ENCODE assay signal across 8 mouse cellular contexts in genomic region chr3:55152673-55153334, GRCm38 (mm10). TPM values are rescaled to one million over a fixed set of nuclear protein-coding genes. Genes with fewer than 3 reads are reported as not detected.
DNase-seq lines count a peak whose midpoint lies in the region; ATAC-seq and TF ChIP-seq lines count a peak whose summit lies in the region.
"Had no signal": no experiment of that assay in that cellular context is flagged by ENCODE, and none has a peak within 500 bp of the region (broad histone marks: within the 10 kb centered on the region; RNA-seq: fewer than 3 reads in every experiment).

No protein-coding gene starts in this region.

- H3K9me3 ChIP-seq in limb, embryonic 14.5 days (ENCODE audit: control insufficient read depth, low read length), result no peaks in the 10 kb centered on the region
- H3K9me3 ChIP-seq in limb, embryonic 10.5 days (replicated peaks), result no peaks in the 10 kb centered on the region
- no peaks in the 10 kb centered on the region for H3K9me3 ChIP-seq in midbrain, postnatal 0 days (ENCODE audit: low read length)

- peak; percentile 85 for DNase-seq in limb, embryonic 14.5 days (ENCODE audit: low spot score)
- no peak for DNase-seq in limb, embryonic 10.5 days (ENCODE audit: low spot score)
- peak; percentile 71 for DNase-seq in MN1 (ENCODE audit: low spot score)
- DNase-seq in embryo, embryonic 11 days, result peak; percentile 74
- peak; percentile 72 for DNase-seq in midbrain, postnatal 0 days (ENCODE audit: low spot score)
- no peak for DNase-seq in left cerebral cortex, postnatal 36 days (ENCODE audit: low spot score in 2 of 2)
- DNase-seq in frontal cortex, postnatal 25 days (ENCODE audit: low spot score in 2 of 2), result no peak
- DNase-seq: thymus, adult 18-20 months had no signal

- H3K4me1 ChIP-seq in limb, embryonic 14.5 days (ENCODE audit: control insufficient read depth, insufficient read depth, low read length), result peaks cover 3% of the 10 kb centered on the region; the same call in 1 of the 2 replicates
- peaks cover 13% of the 10 kb centered on the region for H3K4me1 ChIP-seq in limb, embryonic 10.5 days
- H3K4me1 ChIP-seq in midbrain, postnatal 0 days (ENCODE audit: insufficient read depth, low read length), result no peaks in the 10 kb centered on the region

- 62% methylated on average over 6 of the region's 6 CpGs for WGBS in limb, embryonic 14.5 days
- 70% methylated on average over 6 of the region's 6 CpGs for whole genome bisulfite sequencing in limb, embryonic 10.5 days
- WGBS in midbrain, postnatal 0 days, result 64% methylated on average over 6 of the region's 6 CpGs

- TF ChIP-seq POLR2A in limb, embryonic 14.5 days (IDR thresholded peaks at IDR 0.05; ENCODE audit: borderline replicate concordance, extremely low read depth, insufficient read depth, insufficient read length), result no peak

- no peak overlapping the region for H3K27ac ChIP-seq in limb, embryonic 14.5 days (replicated peaks; ENCODE audit: low read depth, low read length)
- no peak overlapping the region for H3K27ac ChIP-seq in limb, embryonic 10.5 days
- H3K27ac ChIP-seq in midbrain, postnatal 0 days (ENCODE audit: low read depth, low read length), result no peak overlapping the region

- H3K4me3 ChIP-seq in limb, embryonic 14.5 days (replicated peaks; ENCODE audit: low read length), result no peak overlapping the region
- no peak overlapping the region for H3K4me3 ChIP-seq in limb, embryonic 10.5 days
- H3K4me3 ChIP-seq in midbrain, postnatal 0 days (ENCODE audit: low read depth, low read length), result no peak overlapping the region

- intact Hi-C loops in left cerebral cortex, postnatal 36 days (cut with DNase I), result loop anchor here (1.0 to 5.0 kb wide), 2 partner anchors 71 to 202 kb away; no protein-coding TSS in a partner anchor

- H3K4me2 ChIP-seq in limb, embryonic 14.5 days (replicated peaks; ENCODE audit: low read depth, low read length, severe bottlenecking), result no peak overlapping the region
- no peak overlapping the region for H3K4me2 ChIP-seq in midbrain, postnatal 0 days (ENCODE audit: low read depth, low read length, poor library complexity, severe bottlenecking)

- no peaks in the 10 kb centered on the region for H3K36me3 ChIP-seq in limb, embryonic 14.5 days (ENCODE audit: control insufficient read depth, insufficient read depth, low read length)
- H3K36me3 ChIP-seq in limb, embryonic 10.5 days, result no peaks in the 10 kb centered on the region
- H3K36me3 ChIP-seq in midbrain, postnatal 0 days (ENCODE audit: insufficient read depth, low read length), result no peaks in the 10 kb centered on the region

- no peak overlapping the region for H3K9ac ChIP-seq in limb, embryonic 14.5 days (ENCODE audit: low read depth, low read length, severe bottlenecking)
- no peak overlapping the region for H3K9ac ChIP-seq in midbrain, postnatal 0 days (replicated peaks; ENCODE audit: low read length, poor library complexity, severe bottlenecking)

- no peak for ATAC-seq in limb, embryonic 14.5 days (ENCODE audit: low FRiP score, low read depth)
- no peak for ATAC-seq in midbrain, postnatal 0 days (ENCODE audit: low FRiP score)

- no peaks in the 10 kb centered on the region for H3K27me3 ChIP-seq in limb, embryonic 14.5 days (ENCODE audit: control insufficient read depth, insufficient read depth, low read length)
- H3K27me3 ChIP-seq in limb, embryonic 10.5 days (ENCODE audit: low read depth, poor library complexity, severe bottlenecking), result no peaks in the 10 kb centered on the region
- H3K27me3 ChIP-seq in midbrain, postnatal 0 days (ENCODE audit: insufficient read depth, low read length), result no peaks in the 10 kb centered on the region

- peak; percentile 74 for TF ChIP-seq CTCF in midbrain, postnatal 0 days (IDR thresholded peaks at IDR 0.05)

RNA-seq across cellular contexts. Expression of gene Ccdc169, which starts 15.7 kb away (rescaled TPM):
- polyA plus RNA-seq in limb, embryonic 14.5 days (2012; rRNA removed), result 0.10 and 0.11 TPM in 2 replicates
- polyA plus RNA-seq in limb, embryonic 14.5 days (2014; fragmentation: Nextera tagmentation; extraction: Ambion mirVana), result 0.07 and 0.25 TPM in 2 replicates
- 0.06 and 0.08 TPM in 2 replicates for polyA plus RNA-seq in limb, embryonic 10.5 days (2016; fragmentation: Nextera tagmentation; extraction: Ambion mirVana)
- total RNA-seq in midbrain, postnatal 0 days (2014; rRNA removed), result 0.05 and 2.2 TPM in 2 replicates
- 0.11 and 0.16 TPM in 2 replicates for polyA plus RNA-seq in midbrain, postnatal 0 days (2015; fragmentation: Nextera tagmentation; extraction: Ambion mirVana)
- total RNA-seq in left cerebral cortex, postnatal 36 days (2021), result under 1 TPM; 0.15 to 0.27 TPM

RNA-seq across cellular contexts. Expression of gene Sohlh2, which starts 29.0 kb away (rescaled TPM):
- polyA plus RNA-seq in limb, embryonic 14.5 days (2012; rRNA removed), result 0.09 and 0.12 TPM in 2 replicates
- not detected in 2 replicates for polyA plus RNA-seq in limb, embryonic 14.5 days (2014; fragmentation: Nextera tagmentation; extraction: Ambion mirVana)
- polyA plus RNA-seq in limb, embryonic 10.5 days (2016; fragmentation: Nextera tagmentation; extraction: Ambion mirVana), result not detected in 2 replicates
- not detected in 2 replicates for total RNA-seq in midbrain, postnatal 0 days (2014; rRNA removed)
- not detected in 2 replicates for polyA plus RNA-seq in midbrain, postnatal 0 days (2015; fragmentation: Nextera tagmentation; extraction: Ambion mirVana)
- not detected for total RNA-seq in left cerebral cortex, postnatal 36 days (2021)

RNA-seq across cellular contexts. Expression of gene Spg20, which starts 40.9 kb away (rescaled TPM):
- 52.3 and 53.2 TPM in 2 replicates for polyA plus RNA-seq in limb, embryonic 14.5 days (2012; rRNA removed)
- 80.0 and 81.1 TPM in 2 replicates for polyA plus RNA-seq in limb, embryonic 14.5 days (2014; fragmentation: Nextera tagmentation; extraction: Ambion mirVana)
- 72.5 and 88.5 TPM in 2 replicates for polyA plus RNA-seq in limb, embryonic 10.5 days (2016; fragmentation: Nextera tagmentation; extraction: Ambion mirVana)
- 13.4 and 15.5 TPM in 2 replicates for total RNA-seq in midbrain, postnatal 0 days (2014; rRNA removed)
- polyA plus RNA-seq in midbrain, postnatal 0 days (2015; fragmentation: Nextera tagmentation; extraction: Ambion mirVana), result 8.3 and 9.3 TPM in 2 replicates
- total RNA-seq in left cerebral cortex, postnatal 36 days (2021), result 10 to 100 TPM; 26.1 to 34.3 TPM

Comparison
In these comparisons a context has a peak if more than half of its experiments do, and no peak if none do; other contexts are left out.
1. DNase-seq: peak in limb, embryonic 14.5 days (single experiment), MN1 (single experiment), embryo, embryonic 11 days (single experiment) and midbrain, postnatal 0 days (single experiment); none in limb, embryonic 10.5 days (single experiment), left cerebral cortex, postnatal 36 days (0 of 2) and frontal cortex, postnatal 25 days (0 of 2).